Mouse (Mus musculus) 3134 (cell line): ENCODE data around the gene Rev1.

Source experiments
- DNase-seq: peaks from one replicate; pipeline ENCODE4 v3.0.0-alpha.2; 2011; ENCODE audit warnings: low spot score; ENCODE audit not compliant: insufficient read length; ENCODE audit errors: extremely low read depth

The Rev1 gene

DNA sequence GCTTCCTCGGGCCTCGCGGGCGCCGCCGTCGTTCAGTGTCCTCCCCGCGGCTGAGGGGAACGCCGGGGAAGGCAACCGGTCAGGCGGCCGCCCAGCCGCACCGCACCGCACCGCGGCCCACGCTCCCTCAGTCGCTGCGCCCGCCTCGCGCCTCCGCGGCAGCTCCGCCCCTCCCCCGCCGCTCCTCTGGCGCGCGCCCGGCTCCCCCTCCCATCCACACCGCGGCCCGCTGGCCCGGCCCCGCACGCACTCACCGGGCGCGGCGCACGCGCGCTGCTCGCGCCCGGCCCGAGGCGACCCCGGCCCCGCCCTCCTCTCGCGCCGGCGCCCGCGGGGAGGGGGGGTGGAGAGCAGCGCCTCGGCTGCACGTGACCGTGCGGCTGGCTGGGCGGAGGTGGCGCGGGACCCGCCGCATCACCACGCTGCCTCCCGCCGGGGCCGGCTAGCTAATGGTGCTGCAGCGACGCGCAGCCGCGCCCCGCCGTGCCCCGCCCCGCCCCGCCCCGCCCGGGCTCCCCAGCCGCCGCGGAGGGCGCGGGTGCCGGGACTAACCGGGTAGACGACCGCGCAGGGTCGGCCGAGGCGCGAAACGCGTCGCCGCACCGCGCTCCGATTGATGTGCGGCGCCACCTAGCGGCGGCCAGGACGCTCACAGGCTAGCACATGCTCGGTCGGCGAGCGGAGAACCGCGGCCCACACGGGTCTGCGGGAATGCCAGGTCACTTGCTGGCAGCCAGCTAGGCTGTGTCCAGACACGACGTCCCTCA lies at the start of gene Rev1:
Rev1 (minus strand) TSS at position 301 of the 767 bp plus-strand sequence.
- peak; percentile 91 for DNase-seq

DNA sequence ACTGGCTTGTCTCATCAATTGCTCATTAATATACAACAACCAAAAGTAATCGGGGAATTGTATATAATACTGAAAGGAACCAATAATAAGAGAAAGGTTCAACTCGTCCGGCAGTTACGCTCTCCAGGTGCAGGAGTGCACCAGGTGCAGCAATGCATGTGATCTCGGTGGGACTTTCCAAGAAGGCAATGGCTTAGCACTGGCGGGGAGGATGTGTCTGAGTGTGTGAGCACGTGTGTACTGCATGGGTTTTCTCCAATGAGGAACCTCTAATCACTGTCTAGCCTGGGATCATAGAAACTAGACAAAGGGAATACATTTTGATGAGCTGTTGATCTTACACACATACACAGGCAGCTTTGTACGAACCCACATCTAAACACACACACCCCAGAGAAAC lies 49.3 kb upstream of the Rev1 start:
- no peak for DNase-seq

DNA sequence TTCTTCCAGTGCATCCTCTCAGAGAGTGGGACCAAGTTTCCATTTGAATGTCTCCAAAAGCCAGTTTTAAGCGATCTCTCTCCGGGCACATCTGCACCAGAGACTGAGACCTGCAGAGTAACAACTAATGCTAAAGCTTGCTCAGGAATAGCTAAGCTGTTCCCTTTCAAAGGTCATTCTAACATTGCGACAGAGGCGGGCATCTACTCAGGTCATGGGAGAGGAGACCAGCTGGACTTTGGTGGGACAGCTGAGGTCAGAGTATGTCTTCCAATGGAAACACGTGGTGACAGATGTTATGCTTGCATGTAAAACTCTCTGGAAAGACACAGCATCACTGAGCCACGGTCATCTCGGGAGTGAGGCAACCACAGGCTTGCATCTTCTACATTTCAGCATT lies 46.5 kb upstream of the Rev1 start:
- no peak for DNase-seq

DNA sequence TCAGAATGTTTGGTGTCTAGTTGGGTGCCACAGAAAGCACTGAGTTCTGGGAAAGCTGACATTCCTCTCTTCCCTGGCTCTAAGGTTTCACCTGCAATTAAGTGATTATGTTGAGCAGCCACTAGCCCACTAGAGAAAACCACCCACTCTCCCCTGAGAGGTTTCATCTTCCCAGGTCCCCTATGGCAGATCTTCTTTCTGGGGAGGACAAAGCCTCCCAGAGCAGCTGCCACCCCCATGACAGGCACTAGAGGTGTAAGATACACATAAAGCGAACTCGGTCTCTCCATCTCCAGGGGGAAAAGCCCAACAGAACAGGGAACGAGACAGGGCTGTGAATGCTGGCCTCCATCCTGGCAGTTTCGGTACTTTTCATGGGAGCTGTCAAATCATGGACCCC lies 42.3 kb upstream of the Rev1 start:
- no peak for DNase-seq

DNA sequence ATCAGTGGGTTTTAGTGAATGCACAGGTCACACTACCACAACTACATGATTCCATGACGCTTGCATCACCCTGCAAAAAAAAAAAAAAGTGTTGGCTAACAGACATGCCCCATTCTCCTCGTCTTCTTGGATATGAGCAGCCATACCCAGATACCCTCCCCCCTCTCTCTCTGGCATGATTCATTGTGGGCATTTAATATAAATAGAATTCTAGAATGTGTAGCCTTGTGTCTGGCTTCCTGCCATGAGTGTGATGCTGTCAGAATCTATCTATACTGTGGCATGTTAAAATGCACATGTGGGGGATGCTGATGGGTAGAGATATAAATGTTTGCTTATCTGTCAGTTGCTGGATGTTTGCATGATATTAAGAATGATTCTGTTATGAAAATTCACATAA lies 36.1 kb upstream of the Rev1 start:
- DNase-seq, result no peak

DNA sequence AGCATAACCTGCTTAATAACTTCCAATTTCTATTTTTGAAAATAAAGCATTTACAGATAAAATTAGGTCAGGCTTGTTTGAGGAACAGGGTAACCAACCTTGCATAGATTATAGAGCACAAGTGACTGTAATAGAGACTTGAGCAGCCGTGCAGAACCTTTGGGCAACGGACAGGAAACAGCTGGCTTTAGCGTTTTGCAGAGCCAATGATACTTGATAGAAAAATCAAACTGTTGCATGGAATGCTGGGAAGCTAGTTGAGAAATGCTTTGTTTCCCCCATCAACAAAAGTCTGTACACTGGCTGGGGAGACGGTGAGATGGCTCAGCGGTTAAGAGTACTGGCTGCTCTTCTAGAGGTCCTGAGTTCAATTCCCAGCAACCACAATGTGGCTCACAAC lies 20.5 kb upstream of the Rev1 start:
- no peak for DNase-seq

DNA sequence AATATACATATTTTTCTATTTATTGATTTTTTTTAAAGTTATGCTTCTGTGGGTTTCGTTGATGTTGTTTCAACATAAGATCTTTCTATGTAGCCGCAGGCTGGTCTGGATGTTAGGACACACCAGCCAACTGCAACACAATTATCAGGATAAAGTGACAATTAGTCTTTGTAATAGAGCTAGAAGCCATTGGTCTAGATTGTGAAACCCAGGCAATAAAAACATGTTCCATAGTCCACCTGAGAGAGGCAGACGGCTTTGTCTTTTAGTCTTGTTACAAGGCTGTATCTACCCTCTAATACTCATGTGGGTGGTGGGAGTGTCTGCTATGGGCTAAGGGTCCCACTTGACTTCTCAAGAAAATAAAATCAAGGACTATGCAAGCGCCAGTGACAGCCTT lies 16.4 kb upstream of the Rev1 start:
- no peak for DNase-seq

DNA sequence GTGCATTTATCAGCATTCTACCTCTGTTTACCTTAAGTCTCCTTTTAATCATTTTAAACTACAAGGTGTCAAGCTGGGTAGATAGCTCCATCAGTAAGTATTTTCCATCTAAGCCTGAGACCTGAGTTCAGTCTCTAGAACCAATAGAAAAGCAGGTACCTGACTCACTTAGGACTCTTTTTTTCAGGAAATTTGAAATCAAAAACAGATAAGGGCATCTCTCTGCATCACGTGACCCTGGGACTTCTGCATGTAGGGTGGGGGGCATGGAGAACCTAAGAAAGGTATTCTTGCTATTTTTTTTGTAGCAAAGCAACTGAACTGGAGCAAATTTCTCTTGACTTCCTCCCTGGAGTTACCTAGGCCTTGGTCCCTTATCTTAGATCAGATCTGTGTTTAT lies 11.8 kb upstream of the Rev1 start:
- DNase-seq, result no peak

DNA sequence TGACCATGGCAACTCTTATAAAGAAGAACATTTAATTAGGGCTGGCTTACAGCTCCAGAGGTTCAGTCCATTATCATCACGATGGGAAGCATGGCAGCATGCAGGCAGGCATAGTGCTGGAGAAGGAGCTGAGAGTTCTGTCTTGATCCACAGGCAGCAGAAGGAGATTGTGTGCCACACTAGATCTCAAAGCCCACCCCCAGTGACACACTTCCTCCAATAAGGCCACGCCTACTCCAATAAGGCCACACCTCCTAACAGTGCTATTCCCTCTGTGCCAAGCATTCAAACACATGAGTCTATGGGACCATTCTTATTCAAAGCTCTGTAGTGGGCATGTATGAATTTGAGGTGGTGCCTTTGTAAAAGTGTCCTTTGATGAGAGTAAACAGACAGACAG lies 11.3 kb upstream of the Rev1 start:
- no peak for DNase-seq

DNA sequence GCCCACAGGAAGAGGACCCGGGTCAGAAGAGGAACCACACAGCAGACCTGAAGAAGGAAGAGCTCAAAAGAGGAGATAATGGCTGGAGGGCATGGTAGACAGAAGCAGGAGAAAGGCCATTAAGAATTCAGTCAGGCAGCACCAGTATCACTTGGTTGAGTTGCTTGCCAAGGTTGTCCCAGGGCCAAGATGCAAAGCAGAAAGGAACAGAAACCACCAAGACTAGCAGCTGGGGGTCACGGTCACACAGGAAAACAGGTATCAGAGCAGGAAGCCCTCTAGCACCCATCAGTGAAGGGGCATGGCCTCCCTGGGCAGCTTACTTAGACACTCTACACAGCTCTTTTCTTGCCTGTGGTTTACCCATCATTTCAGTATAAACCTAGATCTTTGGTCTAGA lies 9.8 kb upstream of the Rev1 start:
- no peak for DNase-seq

DNA sequence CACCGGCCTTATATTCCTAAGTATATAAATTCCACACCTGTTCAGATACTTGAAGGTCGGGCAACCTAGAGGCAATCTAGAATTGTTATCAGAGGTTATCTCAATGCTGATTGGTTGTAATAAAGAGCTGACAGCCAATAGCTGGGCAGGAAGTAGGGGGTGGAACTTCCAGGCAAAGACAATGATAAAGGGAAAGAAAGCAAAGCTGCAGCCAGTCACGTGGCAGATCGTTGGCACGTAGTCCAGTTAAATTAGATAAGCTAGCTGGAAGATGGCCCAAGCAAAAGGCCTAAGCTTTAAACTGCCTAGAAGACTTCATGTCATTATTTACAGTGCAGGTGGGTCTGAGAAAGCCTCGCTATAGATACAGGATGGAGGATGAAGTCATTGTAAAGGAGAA lies 3.3 kb upstream of the Rev1 start:
- DNase-seq, result no peak

DNA sequence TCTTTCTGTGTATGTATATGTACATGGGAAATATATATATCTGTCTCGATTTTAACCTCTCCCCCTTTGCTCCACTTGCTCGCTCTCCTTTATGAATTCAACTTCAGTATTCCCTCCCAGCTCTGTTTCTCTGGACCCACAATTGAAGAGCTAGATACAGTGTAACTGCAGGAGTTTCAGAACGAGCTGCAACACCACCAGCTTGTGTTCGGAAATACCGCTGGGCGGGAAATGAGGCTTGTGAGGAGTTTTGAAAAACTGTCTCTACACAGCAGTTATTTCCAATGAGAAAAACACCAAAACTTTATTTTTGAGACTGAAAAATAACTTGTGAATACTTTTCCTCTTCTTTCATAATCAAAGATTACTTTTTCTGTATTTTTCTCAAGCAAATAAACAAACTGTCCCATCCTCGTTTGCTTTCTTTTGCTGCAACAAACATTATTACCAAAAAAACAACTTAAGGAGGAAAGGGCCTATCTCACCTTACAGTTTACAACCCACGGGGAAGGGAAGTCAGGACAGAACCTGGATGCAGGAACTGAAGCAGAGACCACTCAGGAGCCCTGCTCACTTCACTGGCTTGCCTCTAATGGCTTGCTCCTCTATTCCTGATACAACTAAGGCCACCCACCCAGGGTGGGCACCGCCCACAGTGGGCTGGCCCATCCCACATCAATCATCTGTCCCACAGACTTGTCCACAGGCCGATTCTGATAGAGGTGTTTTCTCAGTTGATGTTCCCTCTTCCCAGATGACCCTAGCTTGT lies 1.3 kb upstream of the Rev1 start:
- peak; percentile 47 for DNase-seq

DNA sequence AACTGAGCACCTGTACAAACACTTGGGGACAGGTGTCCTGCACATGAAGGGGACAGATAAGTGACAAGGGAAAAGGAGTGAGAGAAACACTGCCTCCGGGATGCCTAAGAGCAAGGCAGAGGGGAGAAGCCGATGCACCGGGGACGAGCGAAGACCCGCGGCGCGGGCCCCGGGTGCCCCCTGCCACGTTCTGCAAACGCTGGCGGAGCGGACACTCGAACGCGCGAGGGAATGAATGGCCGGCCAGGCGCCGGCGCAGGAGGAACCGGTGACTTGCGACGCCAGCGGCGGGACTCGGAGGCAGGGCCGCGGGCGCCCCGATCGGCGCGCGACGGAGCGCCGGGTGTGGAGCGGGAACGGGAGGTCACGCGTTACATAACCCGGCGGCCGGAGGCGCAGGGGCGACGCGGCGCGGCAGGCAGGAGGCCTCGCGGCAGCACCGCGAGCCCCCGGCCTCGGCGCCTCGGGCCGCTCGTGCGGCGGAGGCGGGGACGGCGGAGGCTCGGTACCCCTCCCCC lies 623 bp downstream of the Rev1 start:
- peak; percentile 70 for DNase-seq

DNA sequence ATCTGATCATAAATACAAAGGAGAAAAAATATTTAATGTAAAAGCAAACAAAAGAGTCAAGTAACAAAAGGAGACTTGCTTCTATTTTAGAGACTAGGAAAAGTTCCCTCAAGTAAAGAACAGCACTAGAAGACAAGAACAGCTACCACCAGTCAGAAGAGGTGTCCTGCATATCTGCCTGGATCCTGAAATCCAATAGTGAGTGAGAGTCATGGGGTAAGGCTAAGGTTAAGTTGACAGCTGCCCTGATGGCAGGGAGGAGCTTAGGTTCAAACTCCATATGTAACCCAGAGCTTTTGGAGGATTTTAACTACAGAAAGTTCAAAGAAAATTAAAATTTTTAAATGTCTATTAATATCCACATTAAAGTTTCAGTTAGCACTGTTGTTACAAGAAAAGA lies 2.6 kb downstream of the Rev1 start:
- no peak for DNase-seq

DNA sequence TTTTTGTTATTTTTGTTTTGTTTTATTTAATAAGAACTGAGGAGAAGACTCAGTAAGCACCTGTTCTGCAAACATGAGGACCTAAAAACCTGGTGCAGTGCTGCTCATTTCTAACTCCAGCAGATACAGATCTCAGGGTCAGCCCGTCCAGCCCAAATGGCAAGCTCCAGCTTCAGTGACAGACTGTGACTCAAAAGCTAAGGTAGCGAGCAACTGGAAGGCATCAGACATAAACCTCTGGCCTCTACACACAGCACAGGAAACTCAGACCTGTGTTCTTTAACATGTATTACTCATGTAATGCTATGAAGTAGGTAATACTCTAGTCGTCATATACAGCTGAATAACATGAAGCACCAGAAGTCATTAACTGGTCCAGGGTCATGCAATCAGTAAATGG lies 3.2 kb downstream of the Rev1 start:
- DNase-seq, result no peak

DNA sequence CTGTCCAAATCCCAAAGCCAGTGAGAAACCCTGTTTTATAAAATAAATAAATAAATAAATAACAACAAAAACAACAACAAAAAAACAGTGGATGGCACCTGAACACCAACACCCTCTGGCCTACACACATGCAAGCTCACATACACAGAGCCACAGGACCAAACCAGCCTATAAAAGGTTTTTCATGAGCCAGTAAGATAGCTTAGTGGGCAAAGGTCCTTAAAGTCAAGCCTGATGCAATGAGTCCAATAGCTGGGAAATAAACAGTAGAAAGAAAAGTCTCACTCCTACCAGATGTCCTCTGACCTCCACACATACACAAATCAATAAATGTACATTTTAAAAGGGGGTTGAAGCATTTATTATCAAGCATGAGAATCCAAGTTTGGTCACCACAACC lies 5.3 kb downstream of the Rev1 start:
- DNase-seq, result no peak

DNA sequence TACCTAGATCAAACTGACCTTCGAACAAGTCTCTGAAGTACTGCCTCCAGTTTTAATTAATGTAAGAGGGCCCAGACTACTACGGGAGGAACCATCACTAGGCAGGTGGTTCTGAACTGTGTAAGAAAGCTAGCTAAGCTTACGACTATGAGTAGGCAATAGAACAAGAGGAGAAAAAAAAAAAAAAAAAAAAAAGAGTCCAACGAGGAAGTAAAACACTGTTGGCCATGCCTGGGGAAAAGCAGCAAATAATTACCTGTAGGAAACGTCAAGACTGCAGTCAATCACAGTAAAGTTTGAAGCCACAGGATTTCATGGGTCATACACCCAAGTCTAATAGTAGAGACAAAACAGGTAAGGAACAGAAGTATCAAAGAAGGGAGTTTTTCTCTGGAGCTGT lies 8.7 kb downstream of the Rev1 start:
- DNase-seq, result no peak

DNA sequence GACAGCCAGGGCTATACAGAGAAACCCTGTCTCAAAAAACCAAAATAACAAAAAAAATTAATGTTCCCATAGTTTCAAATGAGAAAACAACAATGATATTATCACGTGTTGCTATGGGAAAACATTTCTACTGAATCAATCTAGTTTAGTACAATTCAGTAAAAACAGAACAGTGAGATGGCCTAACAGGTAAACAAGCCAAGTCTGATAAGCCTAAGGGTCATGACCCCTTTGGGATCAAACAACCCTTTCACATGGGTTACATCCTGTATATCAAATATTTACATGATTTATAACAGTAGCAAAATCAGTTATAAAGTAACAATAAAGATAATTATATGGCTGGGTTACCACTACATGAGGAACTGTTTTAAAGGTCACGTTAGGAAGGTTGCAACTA lies 11.0 kb downstream of the Rev1 start:
- no peak for DNase-seq

DNA sequence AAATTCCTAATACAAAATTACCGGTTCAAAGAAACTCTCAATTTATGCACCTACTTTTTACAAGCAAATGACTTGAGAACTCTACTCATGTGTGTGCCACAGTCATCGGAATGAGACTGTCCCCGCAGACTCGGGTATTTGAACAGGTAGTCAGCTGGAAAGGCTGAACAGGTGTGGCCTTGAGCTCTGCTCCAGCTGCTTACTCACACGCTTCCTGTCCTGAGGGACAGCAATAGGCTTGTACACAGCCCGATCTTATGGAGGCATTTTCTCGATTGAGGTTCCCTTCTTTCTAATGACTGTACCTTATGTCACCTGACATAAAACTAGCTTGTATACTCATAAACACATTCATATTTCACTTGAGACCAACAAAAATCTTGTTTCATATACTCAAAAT lies 19.8 kb downstream of the Rev1 start:
- no peak for DNase-seq

DNA sequence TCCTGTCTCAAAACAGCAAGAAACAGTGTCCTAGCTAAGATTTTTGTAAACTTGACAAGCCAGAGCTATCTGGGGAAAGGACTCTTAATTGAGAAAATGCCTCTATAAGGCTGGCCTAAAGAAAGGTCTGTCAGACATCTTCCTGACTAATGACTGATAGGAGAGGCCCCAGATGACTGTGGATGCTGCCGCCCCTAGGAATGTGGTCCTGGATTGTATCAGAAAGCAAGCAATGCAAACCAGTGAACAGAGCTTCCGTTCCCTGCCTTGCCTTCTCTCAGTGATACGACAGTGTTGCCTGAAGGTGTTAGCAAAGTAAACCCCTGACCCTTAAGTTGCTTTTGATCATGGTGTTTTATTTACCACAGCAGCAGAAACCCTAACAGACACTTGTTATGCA lies 25.8 kb downstream of the Rev1 start:
- DNase-seq, result no peak

DNA sequence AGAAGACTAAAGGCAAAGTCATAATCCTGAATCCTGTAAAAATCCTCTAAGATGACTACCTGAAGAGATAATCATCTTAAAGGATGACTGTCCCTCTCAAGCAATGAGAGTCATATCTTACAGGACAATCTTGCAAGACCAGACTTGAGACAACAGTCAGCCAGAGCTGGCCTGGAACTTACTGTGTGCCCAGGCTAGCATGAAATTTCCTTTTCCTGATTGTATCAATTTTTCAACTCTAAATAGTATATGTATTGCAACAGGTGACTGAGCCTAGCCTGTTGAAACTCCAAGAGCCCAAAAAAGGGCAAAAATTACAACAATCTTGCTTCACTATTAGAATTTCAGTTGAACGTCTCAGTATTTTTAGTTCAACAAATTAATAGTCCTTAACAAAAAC lies 26.4 kb downstream of the Rev1 start:
- DNase-seq, result no peak

DNA sequence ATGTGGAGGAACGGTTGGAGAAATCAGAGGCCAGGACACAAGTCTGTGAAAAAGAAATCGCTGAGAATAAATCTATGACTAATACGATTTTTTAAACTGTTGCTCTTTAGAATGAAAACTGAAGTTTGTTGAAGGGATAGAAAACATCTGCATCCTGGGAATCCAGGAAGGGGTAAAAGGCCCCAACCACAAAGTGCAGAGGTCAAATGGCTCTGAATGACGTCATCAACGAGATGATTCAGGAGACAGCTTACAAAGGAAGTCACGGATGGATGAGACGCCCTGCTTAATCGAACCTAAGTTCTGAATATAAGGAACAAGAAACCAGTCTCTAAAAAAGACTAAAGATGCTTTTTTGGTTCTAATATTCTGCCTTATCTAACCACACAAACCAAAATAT lies 48.3 kb downstream of the Rev1 start:
- DNase-seq, result no peak
